Mouse (Mus musculus) layer of hippocampus, postnatal 25 days (tissue): Measurements from ENCODE around the gene Ltbr. TPM values are rescaled to one million over a fixed set of nuclear protein-coding genes. Genes with fewer than 3 reads are reported as not detected.
A peak's percentile ranks its signal among the peaks of the same experiment; 100 is the strongest.

ENCODE experiments used
- DNase-seq, 2 experiments: peaks; one replicate each; pipeline ENCODE4 v3.0.0; 2022; ENCODE audit warnings: mixed read lengths in 2 of 2, low spot score in 1 of 2; ENCODE audit errors: extremely low spot score in 1 of 2
- total RNA-seq, 2 experiments: library from RNA; stranded (reverse); gene quantifications; 2 replicates each; pipeline ENCODE4 v1.2.3; 2021

The Ltbr gene
- total RNA-seq, 2 experiments from 2014 or later, result 8.7 to 10.2 TPM

GRCm38 (mm10) chr6:125346029-125346428, 32.3 kb upstream of the Ltbr start:
- no peak for DNase-seq

GRCm38 (mm10) chr6:125345625-125346024, 31.9 kb upstream of the Ltbr start:
- DNase-seq, result no peak

- no peak for DNase-seq
These were observed 31.2 kb upstream of the Ltbr start for GRCm38 (mm10) chr6:125344866-125345265.

GRCm38 (mm10) chr6:125344084-125344483, 30.4 kb upstream of the Ltbr start:
- DNase-seq, result no peak

- DNase-seq, result no peak
These were observed 28.5 kb upstream of the Ltbr start for GRCm38 (mm10) chr6:125342198-125342597.

- no peak for DNase-seq
These were observed 26.6 kb upstream of the Ltbr start for GRCm38 (mm10) chr6:125340244-125340643.

GRCm38 (mm10) chr6:125338791-125339660, 25.3 kb upstream of the Ltbr start:
- no peak for DNase-seq

GRCm38 (mm10) chr6:125334356-125334755, 20.7 kb upstream of the Ltbr start:
- no peak for DNase-seq

- no peak for DNase-seq
These were observed 19.6 kb upstream of the Ltbr start for GRCm38 (mm10) chr6:125333112-125333899.

- peak; percentile 56 to 64 for DNase-seq
These were observed 17.1 kb upstream of the Ltbr start for GRCm38 (mm10) chr6:125330626-125331326.

- DNase-seq, result peak in 1 of 2 experiments; percentile 28
These were observed 14.6 kb upstream of the Ltbr start for GRCm38 (mm10) chr6:125328243-125328642.

GRCm38 (mm10) chr6:125325337-125325736, 11.7 kb upstream of the Ltbr start:
- no peak for DNase-seq

GRCm38 (mm10) chr6:125323547-125323946, 9.9 kb upstream of the Ltbr start:
- no peak for DNase-seq

GRCm38 (mm10) chr6:125322794-125323193, 9.1 kb upstream of the Ltbr start:
- DNase-seq, result no peak

GRCm38 (mm10) chr6:125321114-125321855, 7.6 kb upstream of the Ltbr start:
- DNase-seq, result no peak

- DNase-seq, result no peak
These were observed 6.6 kb upstream of the Ltbr start, which contains the start of gene Scnn1a for GRCm38 (mm10) chr6:125320323-125320722. Gene Scnn1a, plus strand, starts transcription at chr6:125320659.

GRCm38 (mm10) chr6:125319919-125320296, 6.2 kb upstream of the Ltbr start:
- DNase-seq, result no peak

- no peak for DNase-seq
These were observed 5.6 kb upstream of the Ltbr start for GRCm38 (mm10) chr6:125318981-125319918.

- no peak for DNase-seq
These were observed 3.4 kb upstream of the Ltbr start for GRCm38 (mm10) chr6:125317077-125317476.
